Mouse (Mus musculus): ENCODE measurements around the gene Traf3ip3. TPM values are rescaled to one million over a fixed set of nuclear protein-coding genes. Genes with fewer than 3 reads are reported as not detected.
A peak's percentile ranks its signal among the peaks of the same experiment; 100 is the strongest.

Traf3ip3 gene
- total RNA-seq, 2 experiments from 2014 or later = 2.1 to 3.6 TPM

GRCm38 (mm10) chr1:193160317-193161032 is 41.0 kb downstream of the Traf3ip3 start:
- DNase-seq (ENCODE audit: low spot score in 2 of 2) = peak in 1 of 2 experiments; percentile 16

- DNase-seq (ENCODE audit: low spot score in 2 of 2) = no peak
Observed at GRCm38 (mm10) chr1:193159613-193160012, 41.9 kb downstream of the Traf3ip3 start.

GRCm38 (mm10) chr1:193159163-193159562 is 42.3 kb downstream of the Traf3ip3 start:
- DNase-seq (ENCODE audit: low spot score in 2 of 2) = no peak

- no peak for DNase-seq (ENCODE audit: low spot score in 2 of 2)
Observed at GRCm38 (mm10) chr1:193157111-193157492, 44.4 kb downstream of the Traf3ip3 start.

- no peak for DNase-seq (ENCODE audit: low spot score in 2 of 2)
Observed at GRCm38 (mm10) chr1:193156316-193157110, 45.0 kb downstream of the Traf3ip3 start.

GRCm38 (mm10) chr1:193153561-193153960 is 47.9 kb downstream of the Traf3ip3 start:
- DNase-seq (ENCODE audit: low spot score in 2 of 2) = no peak

GRCm38 (mm10) chr1:193152872-193153271 is 48.6 kb downstream of the Traf3ip3 start, which contains the start of gene Irf6:
Gene Irf6, plus strand, starts transcription at chr1:193153111.
- no peak for DNase-seq (ENCODE audit: low spot score in 2 of 2)

GRCm38 (mm10) chr1:193151134-193151533 is 50.4 kb downstream of the Traf3ip3 start:
- peak; percentile 19 to 31 for DNase-seq (ENCODE audit: low spot score in 2 of 2)

- DNase-seq (ENCODE audit: low spot score in 2 of 2) = no peak
Observed at GRCm38 (mm10) chr1:193149231-193149630, 52.3 kb downstream of the Traf3ip3 start.

- no peak for DNase-seq (ENCODE audit: low spot score in 2 of 2)
Observed at GRCm38 (mm10) chr1:193146416-193146815, 55.1 kb downstream of the Traf3ip3 start.

GRCm38 (mm10) chr1:193145101-193145500 is 56.4 kb downstream of the Traf3ip3 start:
- no peak for DNase-seq (ENCODE audit: low spot score in 2 of 2)

GRCm38 (mm10) chr1:193144516-193144915 is 57.0 kb downstream of the Traf3ip3 start:
- DNase-seq (ENCODE audit: low spot score in 2 of 2) = no peak

- DNase-seq (ENCODE audit: low spot score in 2 of 2) = no peak
Observed at GRCm38 (mm10) chr1:193142517-193143062, 58.9 kb downstream of the Traf3ip3 start.

- DNase-seq (ENCODE audit: low spot score in 2 of 2) = no peak
Observed at GRCm38 (mm10) chr1:193141118-193141517, 60.4 kb downstream of the Traf3ip3 start.

- no peak for DNase-seq (ENCODE audit: low spot score in 2 of 2)
Observed at GRCm38 (mm10) chr1:193138669-193139068, 62.8 kb downstream of the Traf3ip3 start.

GRCm38 (mm10) chr1:193138087-193138486 is 63.4 kb downstream of the Traf3ip3 start:
- no peak for DNase-seq (ENCODE audit: low spot score in 2 of 2)

GRCm38 (mm10) chr1:193133726-193134125 is 67.8 kb downstream of the Traf3ip3 start:
- DNase-seq (ENCODE audit: low spot score in 2 of 2) = no peak

GRCm38 (mm10) chr1:193132385-193132784 is 69.1 kb downstream of the Traf3ip3 start:
- no peak for DNase-seq (ENCODE audit: low spot score in 2 of 2)

GRCm38 (mm10) chr1:193131311-193131948 is 70.1 kb downstream of the Traf3ip3 start:
- no peak for DNase-seq (ENCODE audit: low spot score in 2 of 2)

GRCm38 (mm10) chr1:193130839-193131238 is 70.7 kb downstream of the Traf3ip3 start:
- no peak for DNase-seq (ENCODE audit: low spot score in 2 of 2)

GRCm38 (mm10) chr1:193130456-193130825 is 71.1 kb downstream of the Traf3ip3 start:
- DNase-seq (ENCODE audit: low spot score in 2 of 2) = no peak
